Mouse (Mus musculus) layer of hippocampus, postnatal 25 days (tissue): ENCODE results near the gene Cbln4. TPM values are rescaled to one million over a fixed set of nuclear protein-coding genes. Genes with fewer than 3 reads are reported as not detected.

Experiments used
- DNase-seq, 2 experiments: peaks; one replicate each; pipeline ENCODE4 v3.0.0; 2022; ENCODE audit warnings: mixed read lengths in 2 of 2, low spot score in 1 of 2; ENCODE audit errors: extremely low spot score in 1 of 2
- total RNA-seq, 2 experiments: library from RNA; stranded (reverse); gene quantifications; 2 replicates each; pipeline ENCODE4 v1.2.3; 2021

Cbln4 gene
- 1 to 10 TPM; 6.7 to 8.0 TPM for total RNA-seq

GRCm38 (mm10) chr2:172043235-172043610 lies at the start of gene Cbln4:
TSS of gene Cbln4 (minus strand) at chr2:172043466.
- no peak for DNase-seq

GRCm38 (mm10) chr2:172078596-172078995 lies 35.3 kb upstream of the Cbln4 start:
- no peak for DNase-seq

GRCm38 (mm10) chr2:172076295-172076694 lies 33.0 kb upstream of the Cbln4 start:
- DNase-seq, result no peak

- DNase-seq, result no peak
These were observed 19.6 kb upstream of the Cbln4 start for GRCm38 (mm10) chr2:172062876-172063275.

GRCm38 (mm10) chr2:172059747-172060146 lies 16.5 kb upstream of the Cbln4 start:
- DNase-seq, result no peak

GRCm38 (mm10) chr2:172058936-172059665 lies 15.8 kb upstream of the Cbln4 start:
- DNase-seq, result no peak

- no peak for DNase-seq
These were observed 2.7 kb upstream of the Cbln4 start for GRCm38 (mm10) chr2:172046002-172046401.

- peak in 1 of 2 experiments; percentile 12 for DNase-seq
These were observed 545 bp downstream of the Cbln4 start for GRCm38 (mm10) chr2:172042607-172043234.

GRCm38 (mm10) chr2:172042125-172042524 lies 1.1 kb downstream of the Cbln4 start:
- peak; percentile 44 to 65 for DNase-seq

GRCm38 (mm10) chr2:172040859-172041258 lies 2.4 kb downstream of the Cbln4 start:
- DNase-seq, result no peak

- no peak for DNase-seq
These were observed 3.7 kb downstream of the Cbln4 start for GRCm38 (mm10) chr2:172039601-172040000.

GRCm38 (mm10) chr2:172034281-172034680 lies 9.0 kb downstream of the Cbln4 start:
- DNase-seq, result no peak

- DNase-seq, result no peak
These were observed 17.7 kb downstream of the Cbln4 start for GRCm38 (mm10) chr2:172025459-172026130.

- no peak for DNase-seq
These were observed 36.5 kb downstream of the Cbln4 start for GRCm38 (mm10) chr2:172006726-172007125.

GRCm38 (mm10) chr2:172005970-172006369 lies 37.3 kb downstream of the Cbln4 start:
- peak in 1 of 2 experiments; percentile 13 for DNase-seq

GRCm38 (mm10) chr2:172004029-172004984 lies 39.0 kb downstream of the Cbln4 start:
- no peak for DNase-seq

GRCm38 (mm10) chr2:171996979-171997686 lies 46.1 kb downstream of the Cbln4 start:
- no peak for DNase-seq

- no peak for DNase-seq
These were observed 48.4 kb downstream of the Cbln4 start for GRCm38 (mm10) chr2:171994861-171995260.

GRCm38 (mm10) chr2:171994240-171994639 lies 49.0 kb downstream of the Cbln4 start:
- DNase-seq, result no peak

GRCm38 (mm10) chr2:171986686-171987085 lies 56.6 kb downstream of the Cbln4 start:
- DNase-seq, result no peak
